Mouse (Mus musculus): ENCODE measurements at regions not wholly inside any gene's neighbourhood (a gene's known extent, or its start where the extent isn't known, plus 50 kb on each side); places are given as distances from the start of the nearest gene placed in this dataset.

DNA sequence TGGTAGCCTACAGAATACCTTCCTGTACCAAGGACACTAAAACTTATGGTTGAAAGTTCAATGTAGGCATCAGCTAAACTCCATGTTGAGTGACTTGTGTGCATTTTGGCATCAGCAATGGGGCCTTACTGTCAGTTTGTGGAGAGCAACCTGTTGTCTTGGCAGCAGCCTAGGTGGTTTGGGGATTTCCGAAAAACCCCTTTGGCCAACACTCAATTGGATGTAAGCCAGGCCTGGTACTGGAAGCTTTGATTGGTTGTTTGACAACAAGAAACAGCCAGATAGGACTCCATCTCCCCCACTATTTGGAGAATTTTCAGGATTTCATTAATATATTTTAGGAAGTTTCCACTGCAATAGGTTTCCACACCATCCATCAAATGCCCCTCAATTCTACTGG lies 390.6 kb upstream of the 2610001J05Rik start:
- TF ChIP-seq POLR2A (IDR thresholded peaks at IDR 0.05; ENCODE audit: borderline replicate concordance, insufficient read depth, low read length): no peak
- TF ChIP-seq CTCF (IDR thresholded peaks at IDR 0.05; ENCODE audit: borderline replicate concordance, insufficient read depth, low read depth, low read length): no peak
